Mouse (Mus musculus) heart, adult 2 months (tissue): ENCODE measurements at regions not wholly inside any gene's neighbourhood (a gene's known extent, or its start where the extent isn't known, plus 50 kb on each side); places are given as distances from the start of the nearest gene placed in this dataset.

Source experiments
- CTCF ChIP-seq: fragments of 200-600 bp; IDR thresholded peaks from 2 replicates; pipeline ENCODE4 v1.8.1; 2022; ENCODE audit warnings: antibody characterized with exemption, mild to moderate bottlenecking, moderate library complexity
- EP300 ChIP-seq: fragments of 200-500 bp; IDR thresholded peaks from 2 replicates; pipeline ENCODE4 v1.6.1; 2011; ENCODE audit warnings: low read depth, low read length, control low read depth; ENCODE audit not compliant: insufficient read depth
- POLR2A ChIP-seq: fragments of 200-500 bp; IDR thresholded peaks from 2 replicates; pipeline ENCODE4 v1.6.1; 2011; ENCODE audit warnings: mild to moderate bottlenecking, low read depth, low read length, control low read depth; ENCODE audit not compliant: insufficient read depth

DNA sequence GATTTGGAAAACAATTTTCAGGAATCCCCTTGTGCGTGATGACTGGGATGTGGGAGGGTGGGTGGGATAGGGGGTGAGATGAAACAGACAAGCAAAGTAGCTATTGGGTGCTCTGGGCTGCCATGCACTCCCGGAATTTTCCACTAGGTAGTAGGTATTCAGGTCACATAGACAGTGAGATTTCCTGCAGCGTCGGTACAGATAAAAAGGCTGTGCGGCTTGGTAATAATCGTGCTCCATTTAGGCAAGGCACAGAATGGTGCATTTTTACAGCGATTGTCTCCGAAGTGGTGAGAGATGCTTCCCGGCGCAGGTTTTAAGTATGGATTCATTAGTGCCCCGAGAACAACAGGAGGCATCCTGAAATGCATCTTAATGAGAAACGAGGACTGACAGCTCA lies 95.1 kb upstream of the Pced1b start:
- no peak for TF ChIP-seq POLR2A
- TF ChIP-seq CTCF = no peak
- no peak for TF ChIP-seq EP300
